Mouse (Mus musculus) thymus, postnatal 4 days (tissue): ENCODE measurements around the gene Samd5.

ENCODE experiments used
- DNase-seq: peaks from one replicate; pipeline ENCODE4 v3.0.0; 2021

The Samd5 gene

DNA sequence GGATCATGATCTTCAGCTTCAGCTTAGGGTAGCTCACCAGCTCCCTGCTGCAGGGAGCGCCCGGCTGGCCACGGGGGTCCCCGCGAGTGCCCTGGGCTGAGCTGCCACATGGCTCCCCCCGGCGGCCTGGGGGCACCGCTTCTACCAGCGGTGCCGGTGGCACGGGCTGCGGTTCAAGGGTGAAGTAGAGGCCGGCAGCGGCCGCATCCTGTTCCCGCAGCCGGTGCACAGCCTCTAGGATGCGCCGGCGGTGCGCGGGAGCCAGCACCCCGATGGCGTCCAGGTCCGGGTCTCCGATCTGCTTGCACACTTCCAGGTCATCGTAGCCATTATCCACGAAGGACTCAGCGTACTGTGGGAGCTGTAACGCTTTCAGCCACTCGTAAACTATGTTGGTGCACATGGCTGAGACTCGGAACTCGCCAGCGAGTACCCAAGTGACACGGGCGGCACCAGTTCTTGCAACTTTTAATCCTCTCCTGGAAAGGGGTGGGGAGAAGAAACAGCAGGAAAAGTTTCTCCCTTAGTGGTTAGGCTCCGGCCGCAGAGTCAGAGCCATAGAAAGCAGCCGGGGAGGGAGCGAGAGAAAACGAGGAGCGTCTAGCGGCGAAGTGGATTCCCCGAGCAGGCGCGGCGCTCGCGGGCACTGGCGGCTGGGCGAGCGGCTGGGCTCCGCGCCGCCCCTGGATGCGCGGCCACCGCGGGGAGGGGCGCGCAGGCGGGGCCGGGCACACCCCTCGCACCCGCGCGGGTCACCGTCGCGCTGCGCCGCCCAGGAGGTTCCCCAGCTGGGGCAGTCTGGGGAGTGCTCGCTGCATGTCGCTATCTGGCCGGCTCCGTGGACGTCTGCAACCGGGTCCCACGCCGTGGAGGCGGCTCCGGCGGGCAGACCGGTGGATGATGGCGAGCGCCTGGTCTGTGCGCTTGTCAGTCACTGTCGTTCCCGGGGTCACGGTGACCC, at the start of gene Samd5:
Gene Samd5, minus strand, starts transcription at position 648 of the 961 bp plus-strand sequence.
- peak; percentile 26 for DNase-seq

DNA sequence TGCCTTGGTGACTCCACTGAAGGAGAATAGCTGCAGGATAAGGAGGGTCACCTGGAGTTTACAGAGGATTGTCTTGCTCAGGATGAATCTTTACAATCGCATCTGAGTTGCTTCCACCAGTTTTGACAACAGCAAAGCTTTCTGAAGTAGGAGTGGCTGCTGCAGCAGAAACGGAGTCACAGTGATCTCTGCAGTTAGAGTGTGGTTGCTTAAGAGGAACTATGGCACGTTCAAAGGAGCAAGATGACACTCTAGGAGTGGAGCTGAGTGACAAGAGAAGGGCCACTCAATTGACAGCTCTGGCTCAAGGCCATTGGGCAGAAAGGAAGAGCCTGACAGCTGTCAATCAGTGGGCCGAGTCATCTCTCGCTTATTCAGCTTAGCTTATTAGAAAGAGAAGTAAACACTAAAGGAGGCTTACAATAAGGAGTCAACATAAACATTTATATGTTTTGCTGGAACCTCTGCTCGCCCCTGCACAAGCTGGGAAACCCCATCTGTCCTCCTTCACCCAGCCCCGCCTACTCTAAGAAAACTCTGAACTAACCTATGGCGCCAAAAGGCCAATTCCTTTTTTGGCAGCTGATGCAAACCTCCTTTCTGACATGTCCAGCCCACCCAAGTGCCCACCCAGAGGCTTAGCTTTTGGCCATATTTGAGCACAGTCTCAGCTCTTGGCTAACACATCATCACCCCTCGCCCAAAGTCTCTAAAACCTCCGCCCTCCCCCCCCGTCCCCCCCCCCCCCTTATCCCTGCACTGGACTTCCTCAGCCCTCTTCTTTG, 47.7 kb upstream of the Samd5 start:
- no peak for DNase-seq

DNA sequence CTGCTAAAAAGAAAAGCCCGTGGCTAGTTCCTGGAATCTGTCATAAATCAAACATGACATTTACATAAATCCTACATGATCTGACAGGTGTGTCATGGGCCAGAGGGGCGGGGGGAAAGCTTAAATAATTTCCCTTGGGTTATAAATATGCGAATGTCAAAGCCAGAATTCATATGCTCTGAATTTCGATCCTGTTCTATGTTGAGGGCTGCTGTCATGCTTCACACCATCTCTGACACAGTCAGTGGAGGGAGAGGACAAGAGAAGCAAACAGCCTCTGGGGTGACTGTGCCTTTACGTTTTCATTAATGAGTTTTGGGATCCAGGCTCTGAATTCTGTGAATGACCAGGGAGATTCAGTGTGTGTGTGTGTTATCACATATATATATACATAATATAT, 45.0 kb upstream of the Samd5 start:
- DNase-seq: no peak

DNA sequence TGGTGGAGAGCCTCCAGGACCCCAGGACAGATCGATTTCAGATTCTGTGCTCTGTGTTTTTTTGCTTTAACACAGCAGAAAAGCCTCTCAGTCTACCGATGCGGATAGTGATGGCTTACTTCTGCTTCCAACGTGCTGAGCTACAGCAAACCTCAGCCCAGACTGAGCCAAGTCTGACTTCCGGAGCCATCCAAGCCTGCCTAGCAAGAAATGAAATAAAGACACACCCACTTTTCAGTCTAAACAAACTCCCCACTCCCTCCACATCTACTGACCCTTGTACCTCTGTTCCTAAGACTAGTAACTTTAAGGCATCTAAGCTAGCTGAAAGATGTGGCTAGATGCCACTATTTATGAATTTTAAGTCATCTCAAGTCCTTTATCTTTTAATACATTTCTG, 43.1 kb upstream of the Samd5 start:
- no peak for DNase-seq

DNA sequence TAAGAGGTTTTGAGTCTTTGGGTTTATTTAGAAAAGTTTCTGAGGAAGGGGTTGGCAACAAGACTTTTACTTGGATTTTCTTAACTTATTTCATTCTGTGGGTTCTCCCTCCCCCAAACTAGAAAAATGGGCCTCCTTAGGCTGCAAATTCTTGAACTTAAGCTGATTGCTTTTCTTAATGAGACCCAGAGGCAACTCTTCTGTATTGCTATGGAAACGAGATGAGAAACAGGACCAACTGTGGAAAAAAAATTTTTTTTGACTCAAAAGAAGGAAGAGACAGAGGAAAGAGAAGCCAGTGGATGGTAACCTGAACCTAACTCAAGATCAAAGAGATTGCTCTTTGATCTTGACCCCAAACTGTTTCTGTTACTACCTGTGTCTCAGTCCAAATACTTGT, 29.9 kb upstream of the Samd5 start:
- no peak for DNase-seq

DNA sequence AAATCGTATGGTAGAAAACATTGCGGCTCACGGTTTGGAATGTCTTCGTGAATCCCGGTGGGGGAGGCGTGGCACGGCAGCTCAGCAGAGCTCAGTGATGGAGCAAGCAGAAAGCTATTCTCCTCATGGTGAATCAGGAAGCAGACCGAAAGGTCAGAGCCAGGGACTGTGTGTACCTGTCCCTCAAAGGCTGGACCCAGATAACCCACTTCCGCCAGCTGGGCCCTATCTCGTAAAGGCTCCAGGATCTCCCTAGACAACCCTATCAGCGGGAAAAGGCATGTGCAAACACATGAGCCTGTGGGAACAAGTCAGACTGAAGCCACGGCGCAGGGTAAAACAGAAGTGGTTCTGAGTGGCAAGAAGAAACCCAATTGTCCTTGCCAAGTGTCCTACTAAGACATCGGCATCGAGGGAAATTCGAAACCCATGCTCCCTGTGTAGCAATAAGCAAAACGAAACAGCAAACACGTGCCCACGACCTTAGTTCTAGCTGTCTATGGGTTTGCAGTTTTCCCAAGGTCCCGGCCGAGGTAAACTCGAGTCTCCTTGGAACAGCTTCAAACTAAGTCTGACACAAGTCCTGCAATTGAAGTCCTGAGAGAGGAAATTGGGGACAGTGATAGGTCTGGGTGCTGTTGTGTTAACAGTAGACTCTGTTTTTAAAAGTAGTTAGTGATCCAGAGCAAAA, 24.2 kb upstream of the Samd5 start:
- DNase-seq: no peak

DNA sequence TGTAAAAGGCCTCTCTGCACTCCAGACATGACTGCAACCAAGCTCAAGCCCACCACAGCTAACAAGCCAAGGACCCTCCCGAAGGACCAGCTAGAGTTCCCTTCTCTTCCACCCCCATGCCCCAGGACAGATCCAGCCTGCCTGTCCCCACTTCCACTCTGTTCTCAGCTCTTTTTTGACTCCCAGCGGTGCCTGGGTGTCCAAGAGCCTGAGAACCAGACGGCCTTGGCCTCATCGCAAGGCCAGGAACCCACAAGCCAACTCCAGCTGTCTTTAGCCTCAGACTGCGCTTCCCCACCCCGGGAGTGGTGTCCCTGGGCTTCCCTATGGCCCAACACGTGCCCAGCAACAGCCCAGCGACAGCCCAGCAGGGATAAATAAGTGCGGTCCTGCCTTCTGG, 23.1 kb upstream of the Samd5 start:
- DNase-seq: no peak

DNA sequence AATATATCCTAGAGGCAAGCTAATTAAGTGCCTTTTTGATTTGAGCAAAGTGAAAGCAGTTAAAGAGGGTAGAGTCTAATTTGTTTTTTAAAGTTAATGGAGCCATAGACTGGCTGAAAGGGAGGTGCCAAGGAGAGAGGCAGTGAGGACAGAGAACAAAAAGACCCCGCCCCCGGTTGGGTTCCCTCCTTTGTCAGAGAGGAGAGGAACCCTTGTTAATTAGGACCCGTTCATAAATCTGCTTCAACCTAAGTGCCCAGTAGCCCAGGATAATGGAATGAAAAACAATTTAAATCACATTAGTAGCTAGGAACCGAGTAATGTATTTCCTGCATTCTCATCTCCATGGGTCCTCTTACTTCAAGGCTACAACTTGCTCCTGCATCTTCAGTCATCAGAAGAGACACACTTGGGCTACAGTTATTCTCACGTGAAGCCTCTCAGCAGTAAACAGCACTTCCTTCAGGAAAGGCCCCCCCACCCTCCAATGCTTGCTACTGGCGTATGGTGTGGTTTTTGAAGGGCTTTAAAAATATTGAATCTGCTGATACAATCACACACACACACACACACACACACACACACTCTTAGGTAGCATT, 21.6 kb upstream of the Samd5 start:
- no peak for DNase-seq

DNA sequence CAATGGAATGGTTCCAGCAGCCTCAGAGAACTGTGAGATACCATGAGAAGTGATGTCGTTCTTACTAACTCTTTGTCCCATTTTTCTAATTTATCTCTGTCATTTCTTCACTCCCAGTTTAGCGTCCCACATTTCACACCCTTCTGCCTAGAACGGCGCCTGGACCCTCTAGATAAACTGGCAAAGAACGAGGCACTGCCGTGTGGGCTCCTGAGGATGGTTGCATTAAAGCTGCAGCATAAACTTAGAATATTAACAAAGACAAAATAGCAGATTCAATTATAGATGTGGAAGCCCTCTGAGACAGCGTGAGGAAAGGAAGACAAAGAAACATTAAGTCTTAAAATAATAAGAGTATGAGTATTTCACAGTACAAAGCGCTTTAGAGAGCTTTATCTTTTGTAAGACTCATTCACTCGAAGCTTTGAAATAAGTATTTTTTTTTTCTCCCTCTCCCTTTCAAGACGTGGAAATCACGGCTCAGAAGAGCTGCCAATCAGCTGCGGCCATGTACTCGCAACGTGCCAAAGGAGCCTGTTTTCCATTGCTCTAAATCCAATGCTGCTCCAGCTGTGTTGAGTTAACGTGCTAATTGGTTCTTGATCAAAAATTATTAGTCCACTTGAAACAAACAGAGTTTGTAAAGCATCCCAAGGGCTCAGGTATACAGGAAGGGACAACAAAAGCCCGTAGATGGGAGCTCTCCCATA, 19.1 kb upstream of the Samd5 start:
- DNase-seq: no peak

DNA sequence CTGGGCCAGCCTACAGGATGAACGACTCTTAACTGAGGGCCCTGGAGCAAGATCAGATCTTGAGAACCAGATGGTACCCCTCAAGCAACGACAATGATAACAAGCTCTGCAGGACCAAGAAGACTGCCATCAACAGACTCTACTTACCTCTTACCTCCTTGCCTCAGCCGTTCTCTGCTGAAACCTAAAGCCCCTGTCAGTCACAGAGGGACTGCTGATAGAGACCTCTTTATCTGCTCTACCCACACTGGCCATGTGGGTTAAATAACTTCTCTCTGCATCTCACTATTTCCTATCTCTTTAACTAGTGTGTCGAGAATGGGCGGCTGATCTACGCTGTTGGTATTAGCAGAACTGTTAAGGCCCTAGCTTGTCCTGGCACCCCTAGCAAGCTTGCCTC, 5.9 kb upstream of the Samd5 start:
- no peak for DNase-seq

DNA sequence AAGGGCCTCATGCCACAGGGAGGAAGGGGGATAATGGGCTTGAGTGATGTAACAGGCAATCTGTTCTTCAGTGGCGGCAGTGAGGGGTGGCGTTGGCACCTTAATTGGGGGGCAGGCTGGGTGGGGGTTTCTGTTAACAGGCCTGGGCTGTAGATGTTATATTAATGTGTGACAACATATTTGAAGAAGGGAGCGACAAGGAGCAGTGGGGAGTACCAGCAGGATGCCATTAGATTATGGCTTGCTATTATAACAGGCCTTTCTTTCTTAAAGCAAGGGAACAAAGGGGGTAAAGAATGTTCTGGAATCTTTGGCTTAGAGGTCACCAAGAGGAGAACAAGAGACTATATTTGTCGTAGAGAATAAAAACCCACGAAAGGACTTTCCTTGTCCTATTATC, 4.9 kb upstream of the Samd5 start:
- DNase-seq: no peak

DNA sequence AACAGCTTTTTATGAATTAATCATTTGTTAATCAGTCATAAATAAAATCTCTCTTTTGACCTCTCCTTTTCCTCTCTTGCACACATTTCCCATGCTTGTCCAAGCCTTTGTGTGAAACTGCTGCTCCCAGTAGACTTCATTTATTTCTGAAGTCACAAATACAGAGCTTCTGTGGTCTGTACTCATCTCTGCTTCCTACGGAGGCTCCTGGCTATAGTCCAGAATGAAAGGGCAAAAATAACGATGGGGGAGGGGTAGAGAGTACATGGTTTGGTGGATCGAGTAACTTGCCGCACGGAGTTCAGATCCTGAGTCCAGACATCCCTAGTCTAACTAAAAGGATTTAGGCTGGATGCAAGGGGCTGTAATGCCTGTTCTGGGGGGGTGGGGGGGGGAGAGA, 3.1 kb upstream of the Samd5 start:
- DNase-seq: no peak

DNA sequence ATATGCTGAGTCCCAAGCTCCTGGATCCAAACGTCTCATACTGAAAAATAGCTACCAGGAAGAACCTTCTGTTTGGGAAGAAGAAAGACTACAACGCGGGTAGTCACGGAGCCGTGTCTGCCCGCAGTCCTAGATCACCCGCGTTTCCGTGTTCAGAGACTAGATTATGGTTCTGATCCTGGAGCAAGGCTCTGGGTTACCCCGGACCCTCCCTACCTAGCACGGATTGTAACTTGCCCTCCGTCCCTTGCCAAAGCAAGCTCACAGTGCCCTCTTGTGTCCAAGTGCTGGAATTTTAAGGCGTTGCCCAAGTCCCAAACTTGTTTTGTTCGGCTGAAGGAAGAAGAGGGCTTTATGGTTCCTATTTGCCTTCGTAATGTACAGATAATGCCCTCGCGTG, 1.9 kb upstream of the Samd5 start:
- peak; percentile 34 for DNase-seq

DNA sequence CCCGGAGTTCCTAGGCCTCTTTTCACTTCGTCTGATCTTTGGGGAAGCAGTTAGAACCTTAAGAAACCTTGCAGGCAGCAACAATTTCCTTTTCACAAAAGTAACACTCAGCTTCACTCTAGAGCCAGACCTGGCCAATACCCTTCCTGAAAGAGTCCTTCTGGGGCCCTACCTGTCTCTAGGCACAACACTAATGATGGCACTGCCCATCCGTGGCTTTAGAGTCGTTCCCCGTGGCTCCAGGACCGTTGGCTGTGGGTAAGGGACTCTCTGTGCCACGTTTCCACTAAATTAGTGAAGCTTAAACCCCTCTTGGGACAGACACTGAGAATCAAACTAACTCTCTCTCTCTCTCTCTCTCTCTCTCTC, 1.4 kb upstream of the Samd5 start:
- DNase-seq: no peak

DNA sequence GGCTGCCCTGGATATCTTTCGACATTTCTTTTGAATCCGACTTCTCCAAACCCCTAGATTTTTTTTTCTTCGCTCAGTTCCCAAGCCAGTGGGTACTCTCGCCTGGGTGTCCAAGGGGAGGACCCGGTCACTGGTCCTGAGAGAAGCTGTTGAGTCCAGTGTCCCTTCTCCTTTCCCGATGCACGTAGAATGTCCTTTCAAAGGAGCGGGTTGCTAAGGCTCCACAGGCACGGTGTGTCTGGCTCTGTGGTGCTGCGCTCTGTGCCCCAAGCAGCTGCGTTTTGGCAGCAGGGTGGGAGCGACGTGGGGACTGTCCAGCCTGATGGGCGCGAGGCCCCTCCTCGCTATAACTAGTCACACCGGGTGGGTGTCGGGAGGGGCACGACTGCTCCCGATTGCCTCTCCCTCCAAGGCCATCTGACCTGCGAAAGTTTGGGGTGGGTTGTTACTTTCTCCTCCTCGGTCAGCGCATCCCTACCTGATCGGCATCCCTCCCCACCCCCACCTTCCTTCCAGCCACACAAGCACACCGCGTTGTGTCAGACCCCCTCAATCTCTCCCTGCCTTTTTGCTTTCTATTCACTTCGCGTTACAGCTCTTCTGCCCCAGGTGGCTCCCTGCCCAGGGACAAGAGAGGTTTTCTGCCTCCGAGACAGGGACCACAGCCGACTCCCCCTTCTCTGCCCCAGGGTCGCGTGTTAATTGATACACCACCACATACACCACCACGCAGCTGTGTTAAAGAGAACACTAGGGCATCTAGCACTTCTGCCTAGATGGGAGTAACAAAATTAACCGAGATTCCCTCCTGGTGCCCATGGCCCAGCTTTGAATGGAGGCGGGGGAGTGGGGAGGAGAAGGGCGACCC, 776 bp upstream of the Samd5 start:
- no peak for DNase-seq

DNA sequence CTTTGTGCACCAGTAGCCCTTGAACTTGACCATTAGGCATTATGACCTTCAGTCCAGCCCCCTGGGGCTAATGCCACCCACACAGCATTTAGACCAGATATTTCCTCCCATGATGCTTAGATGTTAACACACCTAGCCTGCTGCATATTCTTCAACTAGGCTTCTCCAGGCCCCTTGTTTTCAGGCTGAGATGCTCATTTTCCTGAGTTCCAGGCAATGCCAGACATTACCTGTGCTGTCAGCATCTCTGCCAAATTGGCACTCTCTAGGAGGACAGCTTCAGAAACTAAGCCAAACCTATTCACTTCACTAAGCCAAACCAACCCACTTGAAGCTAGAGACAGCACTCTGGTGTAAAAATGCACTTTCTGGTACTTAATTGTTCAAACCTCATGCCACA, 1.7 kb downstream of the Samd5 start:
- DNase-seq: no peak

DNA sequence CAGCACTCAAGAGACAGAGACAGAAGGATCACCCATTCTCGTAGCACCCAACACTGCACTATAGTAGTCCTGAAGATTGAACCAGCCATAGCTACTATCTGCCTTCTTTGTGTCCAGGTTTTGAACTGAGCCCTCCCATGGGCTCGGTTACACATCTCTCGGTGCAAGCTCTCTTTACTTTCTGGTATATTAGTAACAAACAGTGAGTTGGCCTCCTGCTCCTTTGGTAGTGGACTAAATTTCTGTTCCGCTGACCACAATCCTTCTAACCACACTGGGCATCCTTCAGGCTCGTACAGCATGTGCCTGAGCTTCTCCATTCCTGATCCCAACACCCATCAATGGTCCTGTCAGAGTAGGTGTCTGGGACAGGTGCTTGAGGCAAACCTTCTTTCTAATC, 2.3 kb downstream of the Samd5 start:
- no peak for DNase-seq

DNA sequence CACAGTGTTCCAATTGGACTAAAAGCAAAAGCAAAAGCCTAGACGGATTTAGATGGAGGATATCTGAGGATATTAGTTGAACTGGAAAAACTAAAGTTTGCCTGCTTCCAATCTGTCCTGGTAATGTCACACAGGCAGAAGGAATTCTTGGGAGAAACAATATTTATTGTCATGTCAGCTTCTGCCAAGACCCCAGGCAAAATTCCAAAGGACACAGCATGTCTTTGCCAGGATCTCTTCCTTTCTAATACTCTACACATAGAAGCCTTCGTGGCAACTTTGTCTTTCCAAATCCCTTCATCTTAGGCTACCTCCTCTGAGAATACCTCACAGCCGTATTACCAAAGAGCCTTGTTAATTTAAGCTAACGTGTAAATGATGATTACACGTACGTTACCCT, 4.7 kb downstream of the Samd5 start:
- no peak for DNase-seq

DNA sequence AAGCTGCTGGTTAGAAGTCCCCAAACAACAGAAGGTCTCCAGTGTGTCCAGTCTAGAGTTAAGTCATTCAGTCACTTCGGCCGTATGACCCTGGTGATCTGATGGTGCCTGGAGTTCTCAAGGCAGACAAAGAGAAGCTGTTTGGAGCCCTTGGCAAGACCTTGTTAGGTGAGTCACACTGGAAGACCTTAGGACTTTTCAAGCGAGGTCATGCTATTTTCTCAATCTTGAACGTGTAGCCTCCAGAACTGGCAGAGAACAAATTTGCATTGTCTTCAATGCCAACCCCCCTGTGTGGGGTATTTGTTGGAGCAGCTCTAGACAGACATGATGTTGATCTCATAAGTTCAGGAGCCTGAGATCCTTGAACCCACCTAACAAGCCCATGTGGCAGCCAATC, 6.2 kb downstream of the Samd5 start:
- DNase-seq: no peak

DNA sequence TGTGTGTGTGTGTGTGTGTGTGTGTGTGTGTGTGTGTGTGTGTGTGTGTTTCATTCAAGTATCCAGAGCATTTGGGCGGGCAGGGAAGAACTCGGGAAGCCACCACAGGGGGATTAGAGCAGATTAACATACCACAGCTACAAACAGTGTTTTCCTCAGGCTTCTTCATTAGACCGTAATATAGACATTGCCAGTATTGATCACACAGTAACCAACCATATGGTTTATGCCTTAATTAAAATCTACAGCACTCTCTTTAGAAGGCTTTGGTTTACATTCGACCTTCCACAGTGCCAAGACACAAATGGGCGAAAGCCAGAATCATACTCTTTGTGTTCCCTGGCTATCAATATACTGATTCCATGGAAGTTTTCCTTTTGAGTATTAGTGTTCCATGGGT, 22.1 kb downstream of the Samd5 start:
- DNase-seq: no peak

DNA sequence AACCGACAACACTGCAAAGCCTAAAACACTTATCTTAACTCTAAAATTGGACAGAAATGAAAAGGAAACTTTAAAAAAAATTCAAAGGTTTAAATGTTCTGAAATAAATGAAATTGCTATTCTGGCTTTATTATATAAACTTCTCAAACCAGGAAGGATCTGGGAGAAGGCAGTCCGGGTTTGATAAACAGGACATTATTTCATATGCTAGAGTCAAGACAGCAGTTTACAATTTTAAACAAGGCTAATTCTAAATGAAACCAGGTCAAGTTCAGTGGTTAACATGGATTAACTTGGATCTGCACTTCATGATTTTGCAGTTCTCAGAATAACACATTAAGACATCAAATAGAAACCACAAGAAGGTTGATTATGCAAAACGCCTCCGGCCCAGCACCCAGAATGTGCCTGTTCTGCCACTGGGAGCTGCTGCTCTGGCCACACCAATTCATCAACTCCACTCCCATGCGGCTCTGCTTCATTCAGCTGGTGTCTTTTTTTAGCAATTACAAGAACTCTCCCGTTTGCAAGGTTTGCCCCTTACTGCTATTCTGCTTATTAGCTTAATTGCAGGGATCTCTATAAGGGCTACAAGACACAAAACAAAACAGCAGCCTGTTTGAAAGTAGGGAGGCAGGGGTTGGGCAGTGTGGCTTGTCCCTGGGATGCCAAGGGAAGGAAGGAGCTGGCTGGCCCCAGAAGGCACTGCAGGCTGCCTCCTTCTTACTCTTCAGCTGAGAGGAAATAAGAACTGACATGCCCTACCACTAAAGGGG, 24.8 kb downstream of the Samd5 start:
- no peak for DNase-seq
